In genomic region chr2:136997104-136997503, GRCm38 (mm10) we compare ENCODE assay signal across 9 mouse cellular contexts.
A peak's percentile ranks its signal among the peaks of the same experiment; 100 is the strongest.
DNase-seq lines count a peak whose midpoint lies in the region; ATAC-seq and TF ChIP-seq lines count a peak whose summit lies in the region.
"Had no signal": no experiment of that assay in that cellular context is flagged by ENCODE, and none has a peak within 500 bp of the region (broad histone marks: within the 10 kb centered on the region; RNA-seq: fewer than 3 reads in every experiment).

No protein-coding gene starts in this region.

- TF ChIP-seq EP300 in heart, adult 2 months (IDR thresholded peaks at IDR 0.05; ENCODE audit: insufficient read depth, low read depth, low read length): no peak

- H3K4me1 ChIP-seq in heart, adult 2 months (ENCODE audit: control insufficient read depth, insufficient read depth, low read length): no peaks in the 10 kb centered on the region
- peaks cover 21% of the 10 kb centered on the region for H3K4me1 ChIP-seq in heart, embryonic 12.5 days (replicated peaks)

- no peak overlapping the region for H3K4me2 ChIP-seq in heart, embryonic 12.5 days

- H3K36me3 ChIP-seq in heart, adult 2 months (ENCODE audit: control insufficient read depth, insufficient read depth, low read length): no peaks in the 10 kb centered on the region
- peaks cover 4% of the 10 kb centered on the region; the same call in 1 of the 2 replicates for H3K36me3 ChIP-seq in heart, embryonic 12.5 days
- no peaks in the 10 kb centered on the region for H3K36me3 ChIP-seq in splenic B cell, adult 2 months (ENCODE audit: control insufficient read depth, insufficient read depth, low read length, poor library complexity, severe bottlenecking)

- peak in 1 of 2 experiments; percentile 32 for DNase-seq in heart, adult 2 months
- peak; percentile 10 for DNase-seq in right cerebral cortex, postnatal 4 days
- no peak for DNase-seq in right cerebral cortex, postnatal 36 days (ENCODE audit: low spot score in 2 of 2)
- peak; percentile 15 to 34 for DNase-seq in kidney, adult 8-10 months
- DNase-seq in splenic B cell, adult 2 months (ENCODE audit: low read depth, low spot score): peak; percentile 3
- no peak for DNase-seq in thymus, postnatal 14 days

- TF ChIP-seq CTCF in heart, adult 2 months (IDR thresholded peaks at IDR 0.05): peak; percentile 81

- no peak for TF ChIP-seq POLR2A in heart, adult 2 months (IDR thresholded peaks at IDR 0.05; ENCODE audit: insufficient read depth, low read depth, low read length)

- no peak overlapping the region for H3K27ac ChIP-seq in heart, adult 2 months
- H3K27ac ChIP-seq in heart, embryonic 12.5 days (ENCODE audit: poor library complexity, severe bottlenecking): no peak overlapping the region

- no peaks in the 10 kb centered on the region for H3K9me3 ChIP-seq in heart, embryonic 12.5 days (replicated peaks)

- no peak for ATAC-seq in heart, embryonic 12.5 days (ENCODE audit: insufficient number of reproducible peaks, low FRiP score)
- no peak for ATAC-seq in inflammation-experienced regulatory T-cells, adult 6 months

- no peak overlapping the region for H3K9ac ChIP-seq in heart, adult 2 months (ENCODE audit: low read depth, low read length)
- H3K9ac ChIP-seq in heart, embryonic 12.5 days: no peak overlapping the region

- H3K27me3 ChIP-seq in heart, adult 2 months (ENCODE audit: control insufficient read depth, insufficient read depth, low read length): no peaks in the 10 kb centered on the region
- no peaks in the 10 kb centered on the region for H3K27me3 ChIP-seq in heart, embryonic 12.5 days (replicated peaks)
- no peaks in the 10 kb centered on the region for H3K27me3 ChIP-seq in splenic B cell, adult 2 months (ENCODE audit: control insufficient read depth, insufficient read depth, low read length, poor library complexity, severe bottlenecking)

- H3K79me2 ChIP-seq in heart, adult 2 months (replicated peaks; ENCODE audit: control insufficient read depth, insufficient read depth, low read length): no peaks in the 10 kb centered on the region

- intact Hi-C loops in heart, adult 2 months (cut with DNase I): loop anchor here (1.0 to 10.0 kb wide), 4 partner anchors 58 to 945 kb away; no protein-coding TSS in a partner anchor

- H3K4me3 ChIP-seq in heart, adult 2 months: no peak overlapping the region
- H3K4me3 ChIP-seq in heart, embryonic 12.5 days: no peak overlapping the region
- H3K4me3 ChIP-seq: erythroblast, embryonic 14.5 days had no signal

Comparison
In these comparisons a context has a peak if more than half of its experiments do, and no peak if none do; other contexts are left out.
1. DNase-seq: peak in right cerebral cortex, postnatal 4 days (single experiment), kidney, adult 8-10 months (2 of 2) and splenic B cell, adult 2 months (single experiment); none in right cerebral cortex, postnatal 36 days (0 of 2) and thymus, postnatal 14 days (single experiment).